Mouse (Mus musculus): ENCODE measurements around the gene Naa60.

DNA sequence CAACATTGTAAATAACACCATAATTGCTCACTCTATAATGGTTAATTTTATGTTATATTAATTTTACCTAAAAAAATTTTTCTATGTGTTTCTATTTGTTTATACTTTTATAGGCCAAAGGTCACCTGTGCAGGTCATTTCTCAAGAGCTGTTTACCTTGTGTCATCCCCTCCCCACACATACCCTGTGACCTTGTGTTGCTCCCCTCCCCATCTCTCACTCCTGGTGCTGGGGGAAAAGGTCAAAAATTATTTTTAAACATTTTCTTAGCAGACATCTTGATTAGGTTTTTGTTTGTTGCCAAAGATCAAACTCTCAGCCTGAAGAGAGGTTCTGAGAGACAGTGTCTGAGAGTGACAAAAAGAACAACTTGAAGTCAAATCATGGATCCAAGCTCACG is 28.4 kb upstream of the Naa60 start:
- TF ChIP-seq CTCF (conservative IDR thresholded peaks at IDR 0.05; ENCODE audit: low read length) (no peak), NANOG (IDR thresholded peaks at IDR 0.05; ENCODE audit: borderline replicate concordance, low read length) (no peak)
